Mouse (Mus musculus) embryonic fibroblast, embryonic 13.5 days (primary cell): ENCODE measurements around the gene Prdx3.

Source experiments
- CTCF ChIP-seq: IDR thresholded peaks from 2 replicates; pipeline ENCODE4 v1.5.1; 2011; ENCODE audit warnings: mild to moderate bottlenecking, control low read depth, low read length, moderate library complexity, borderline replicate concordance; ENCODE audit not compliant: insufficient read depth
- POLR2A ChIP-seq: IDR thresholded peaks from 2 replicates; pipeline ENCODE4 v1.6.1; 2011; ENCODE audit warnings: low read depth, mild to moderate bottlenecking, control low read depth, low read length, moderate library complexity

DNA sequence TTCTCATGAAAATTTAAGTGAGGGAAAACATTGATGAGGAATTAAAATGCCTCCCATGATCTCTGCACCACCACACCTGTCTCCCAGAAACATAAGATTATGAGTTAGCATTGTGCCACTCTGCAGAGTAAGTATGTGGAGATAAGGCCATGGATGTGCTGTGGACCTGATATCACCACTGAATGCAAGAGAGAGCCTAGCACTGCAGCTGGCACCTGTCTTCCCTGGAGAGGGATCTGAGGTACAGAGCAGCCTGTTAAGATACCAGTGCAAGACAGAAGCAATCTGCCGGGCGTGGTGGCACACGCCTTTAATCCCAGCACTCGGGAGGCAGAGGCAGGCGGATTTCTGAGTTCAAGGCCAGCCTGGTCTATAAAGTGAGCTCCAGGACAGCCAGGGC, 31.1 kb upstream of the Prdx3 start:
- TF ChIP-seq POLR2A (no peak), CTCF (no peak)
